Mouse (Mus musculus) megakaryocyte progenitor cell, adult 5-6 weeks (primary cell): ENCODE results near the gene Tulp4. TPM values are rescaled to one million over a fixed set of nuclear protein-coding genes. Genes with fewer than 3 reads are reported as not detected.
A peak's percentile ranks its signal among the peaks of the same experiment; 100 is the strongest.
"Not testable (repeated sequence)": the region's sequence is repeated elsewhere in the genome, so short reads cannot be mapped to it uniquely, and the experiment has no call there.

Experiments used
- ATAC-seq: replicated peaks from 2 replicates; pipeline ENCODE4 v1.8.0; 2016; ENCODE audit warnings: mild to moderate bottlenecking, moderate TSS enrichment, inconsistent platforms; ENCODE audit not compliant: poor library complexity
- total RNA-seq, 2 experiments: library from RNA; stranded (forward) in 1 of 2; stranded (reverse) in 1 of 2; fragments of 157-497, 149-512 nt in 1 of 2; fragments of 200-1000 nt in 1 of 2; gene quantifications; 2 replicates each; pipeline versions ENCODE4 v1.2.3 to v1.2.4; 2015 to 2017

Gene Tulp4
- total RNA-seq, 2 experiments from 2014 or later: 0.81 to 8.5 TPM

GRCm38 (mm10) chr17:6186651-6187050 is 80.4 kb downstream of the Tulp4 start:
- ATAC-seq: peak; percentile 57

GRCm38 (mm10) chr17:6187183-6187582 is 80.9 kb downstream of the Tulp4 start:
- ATAC-seq: peak; percentile 79

- peak; percentile 37; the same call in 1 of the 2 replicates for ATAC-seq
Observed at GRCm38 (mm10) chr17:6189207-6189606, 83.0 kb downstream of the Tulp4 start.

- ATAC-seq: no peak
Observed at GRCm38 (mm10) chr17:6192275-6192674, 86.0 kb downstream of the Tulp4 start.

- no peak for ATAC-seq
Observed at GRCm38 (mm10) chr17:6195390-6195789, 89.2 kb downstream of the Tulp4 start.

- ATAC-seq: no peak
Observed at GRCm38 (mm10) chr17:6197491-6197890, 91.3 kb downstream of the Tulp4 start.

GRCm38 (mm10) chr17:6198670-6199069 is 92.4 kb downstream of the Tulp4 start:
- ATAC-seq: no peak

- ATAC-seq: no peak
Observed at GRCm38 (mm10) chr17:6199166-6199565, 92.9 kb downstream of the Tulp4 start.

GRCm38 (mm10) chr17:6201522-6202250 is 95.4 kb downstream of the Tulp4 start:
- ATAC-seq: no peak

- peak; percentile 69 for ATAC-seq
Observed at GRCm38 (mm10) chr17:6202389-6203110, 96.3 kb downstream of the Tulp4 start.

- ATAC-seq: no peak
Observed at GRCm38 (mm10) chr17:6203126-6203525, 96.9 kb downstream of the Tulp4 start.

- no peak for ATAC-seq
Observed at GRCm38 (mm10) chr17:6203795-6204194, 97.6 kb downstream of the Tulp4 start.

- ATAC-seq: no peak
Observed at GRCm38 (mm10) chr17:6211721-6212120, 105.5 kb downstream of the Tulp4 start.

- ATAC-seq: no peak
Observed at GRCm38 (mm10) chr17:6215640-6216039, 109.4 kb downstream of the Tulp4 start.

GRCm38 (mm10) chr17:6216514-6216913 is 110.3 kb downstream of the Tulp4 start:
- ATAC-seq: no peak

GRCm38 (mm10) chr17:6232633-6233032 is 126.4 kb downstream of the Tulp4 start:
- not testable (repeated sequence) for ATAC-seq

GRCm38 (mm10) chr17:6251298-6251697 is 145.1 kb downstream of the Tulp4 start:
- not testable (repeated sequence) for ATAC-seq

GRCm38 (mm10) chr17:6256400-6257069 is 150.3 kb downstream of the Tulp4 start, which contains the start of gene Tmem181a:
Gene Tmem181a, plus strand, starts transcription at chr17:6256860.
- ATAC-seq: peak; percentile 75

GRCm38 (mm10) chr17:6257070-6257456 is 150.8 kb downstream of the Tulp4 start:
- ATAC-seq: not testable (repeated sequence)

GRCm38 (mm10) chr17:6269876-6270831 is 163.9 kb downstream of the Tulp4 start:
- peak; percentile 66 for ATAC-seq
